Mouse (Mus musculus) monocyte, adult 2 months (primary cell): ENCODE data around the gene Dlg2.

Experiments used
- DNase-seq, 2 experiments: peaks; one replicate each; pipeline ENCODE4 v3.0.0; 2022; ENCODE audit warnings: low spot score in 2 of 2, low read depth in 1 of 2

Dlg2 gene

GRCm38 (mm10) chr7:91440326-91440725, 963.9 kb downstream of the Dlg2 start:
- DNase-seq: no peak

GRCm38 (mm10) chr7:91442447-91443376, 966.2 kb downstream of the Dlg2 start:
- no peak for DNase-seq

- no peak for DNase-seq
Measured at GRCm38 (mm10) chr7:91443377-91443714, 966.9 kb downstream of the Dlg2 start.

DNA sequence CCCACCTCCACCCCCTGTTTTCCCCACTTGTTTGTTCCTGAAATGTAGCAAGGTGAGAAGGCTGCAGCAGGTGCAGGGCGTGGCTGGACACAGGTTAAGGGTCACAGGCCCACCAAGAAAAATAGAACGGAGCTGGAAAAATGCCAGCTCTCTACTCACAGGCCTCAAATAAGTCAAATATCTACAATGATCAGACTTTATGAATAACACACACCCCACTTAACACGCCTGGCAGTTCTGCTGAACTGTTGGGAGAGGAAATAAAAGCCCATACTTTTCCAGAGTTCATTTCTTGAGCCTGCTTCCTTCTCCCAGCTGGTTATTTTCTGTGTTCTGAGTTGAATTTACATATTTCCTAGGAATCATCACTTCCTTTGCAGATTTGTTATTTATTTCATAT, 967.4 kb downstream of the Dlg2 start:
- no peak for DNase-seq

- DNase-seq: no peak
Measured at GRCm38 (mm10) chr7:91444728-91445127, 968.3 kb downstream of the Dlg2 start.

DNA sequence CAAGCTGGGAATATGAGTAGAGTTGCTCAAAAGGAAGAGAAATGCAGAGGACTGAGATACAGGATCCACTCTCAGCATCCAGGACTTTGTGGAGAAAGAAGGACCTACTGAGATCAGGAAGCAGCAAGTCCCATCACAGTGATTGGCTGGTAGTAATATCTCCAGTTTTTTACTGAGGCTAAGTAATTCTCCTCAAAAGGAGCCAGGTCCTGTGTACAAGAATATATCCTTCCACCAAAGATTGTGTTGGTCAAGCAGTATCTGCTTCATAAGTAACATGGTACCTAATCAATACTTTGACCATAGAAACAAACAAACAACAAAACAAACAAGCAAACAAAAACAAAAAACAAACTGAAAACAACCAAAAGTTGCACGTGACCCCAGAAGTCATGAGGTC, 980.3 kb downstream of the Dlg2 start:
- DNase-seq: no peak

DNA sequence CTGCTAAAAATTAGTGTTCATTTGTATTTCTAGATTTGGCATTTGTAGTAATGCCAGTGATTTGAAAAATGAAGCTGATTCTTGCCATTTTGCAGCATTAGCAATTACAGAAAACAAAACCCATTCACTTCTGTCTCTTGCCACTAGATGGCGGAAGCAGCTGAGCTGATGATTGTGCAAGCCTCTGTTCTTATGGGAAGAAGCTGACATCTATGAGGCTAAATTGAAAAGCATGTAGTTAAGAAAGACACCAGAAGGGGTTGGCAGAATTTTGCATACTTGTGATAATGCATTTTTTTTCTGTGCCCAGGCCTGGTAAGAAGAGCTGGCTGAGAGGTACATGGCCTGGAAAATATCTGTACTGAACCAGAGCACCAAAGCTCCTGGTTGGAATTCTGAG, 980.7 kb downstream of the Dlg2 start:
- no peak for DNase-seq

GRCm38 (mm10) chr7:91461352-91461751, 984.9 kb downstream of the Dlg2 start:
- no peak for DNase-seq

DNA sequence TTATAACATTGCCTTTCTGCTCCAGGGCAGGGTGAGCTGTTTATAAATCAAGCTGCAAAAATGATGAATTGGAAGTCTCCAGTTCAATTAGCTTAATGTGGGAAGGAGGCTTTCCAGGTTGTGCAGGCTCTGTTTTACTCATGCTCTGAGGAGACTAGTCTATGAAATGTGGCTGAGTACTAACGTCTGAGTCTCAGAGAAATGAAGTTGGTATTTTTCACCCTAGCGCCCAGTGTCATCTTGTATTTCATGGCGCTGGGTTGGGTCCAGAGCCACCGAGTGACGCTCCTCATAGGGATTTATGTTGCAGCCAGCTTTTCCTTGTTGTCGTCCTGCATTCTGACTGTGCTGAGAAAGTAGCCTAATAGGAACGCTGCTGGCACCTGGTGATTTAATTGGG, 986.8 kb downstream of the Dlg2 start:
- DNase-seq: no peak

DNA sequence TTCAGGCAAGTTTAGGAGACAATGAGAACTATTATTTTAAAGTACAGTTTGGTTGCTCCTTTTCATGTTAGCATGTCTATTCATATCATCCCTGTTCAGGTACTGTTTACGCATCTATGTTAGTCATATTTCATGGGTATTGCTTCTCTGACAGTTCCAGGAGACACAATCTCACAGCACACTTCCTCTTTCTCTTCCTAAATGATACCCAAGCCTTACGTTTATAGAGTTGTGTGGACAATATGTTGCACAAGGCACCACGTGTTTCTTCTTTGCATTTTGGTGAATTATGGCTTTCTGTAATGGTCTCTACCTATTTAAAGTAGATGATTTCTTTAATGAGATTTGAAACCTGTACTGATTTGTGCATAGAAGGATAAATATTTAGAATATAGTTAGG, 990.6 kb downstream of the Dlg2 start:
- DNase-seq: no peak

GRCm38 (mm10) chr7:91479145-91479544, 1002.7 kb downstream of the Dlg2 start:
- no peak for DNase-seq

GRCm38 (mm10) chr7:91481574-91482197, 1005.2 kb downstream of the Dlg2 start:
- no peak for DNase-seq

- no peak for DNase-seq
Measured at GRCm38 (mm10) chr7:91493234-91493633, 1016.8 kb downstream of the Dlg2 start.

GRCm38 (mm10) chr7:91495526-91495925, 1019.1 kb downstream of the Dlg2 start:
- DNase-seq: no peak

GRCm38 (mm10) chr7:91511119-91511518, 1034.6 kb downstream of the Dlg2 start:
- no peak for DNase-seq

- DNase-seq: no peak
Measured at GRCm38 (mm10) chr7:91514445-91514844, 1038.0 kb downstream of the Dlg2 start.

DNA sequence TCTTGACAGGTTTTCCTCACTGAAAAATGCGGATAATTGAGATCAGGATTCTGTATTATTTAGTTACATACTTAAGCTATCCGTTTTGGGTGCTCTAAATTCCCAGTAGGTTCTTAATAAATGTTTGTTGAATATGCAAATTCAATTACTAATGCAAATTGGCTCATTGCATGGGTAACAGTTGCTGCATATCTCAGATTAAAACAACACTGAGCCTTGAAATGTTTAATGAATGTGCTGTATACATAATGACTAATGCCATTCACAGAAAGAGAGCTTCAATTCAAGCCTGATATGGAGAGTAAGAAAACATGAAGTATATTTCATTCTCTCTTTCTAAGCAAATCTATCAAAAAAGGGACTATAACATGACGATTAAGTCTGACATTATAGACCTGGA, 1039.8 kb downstream of the Dlg2 start:
- no peak for DNase-seq

DNA sequence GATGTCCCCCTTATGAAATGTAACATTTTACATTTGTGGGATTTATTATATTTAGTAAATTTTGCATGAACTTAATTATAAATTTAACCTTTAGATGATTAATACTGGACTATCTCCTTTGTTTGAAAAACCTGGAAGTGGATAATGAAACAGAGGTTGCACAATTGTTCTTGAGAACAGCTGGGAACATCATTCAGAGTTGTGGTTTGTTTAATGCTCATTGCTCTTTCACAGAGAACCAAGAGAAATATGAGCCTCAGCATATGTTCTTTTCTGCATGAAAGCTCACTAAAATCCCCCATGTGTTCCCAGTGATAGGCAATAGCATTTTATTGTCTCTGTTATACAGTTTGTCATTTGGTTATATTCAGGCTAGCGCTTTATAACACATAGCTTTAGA, 1049.4 kb downstream of the Dlg2 start:
- DNase-seq: no peak

- no peak for DNase-seq
Measured at GRCm38 (mm10) chr7:91542597-91543285, 1066.3 kb downstream of the Dlg2 start.

DNA sequence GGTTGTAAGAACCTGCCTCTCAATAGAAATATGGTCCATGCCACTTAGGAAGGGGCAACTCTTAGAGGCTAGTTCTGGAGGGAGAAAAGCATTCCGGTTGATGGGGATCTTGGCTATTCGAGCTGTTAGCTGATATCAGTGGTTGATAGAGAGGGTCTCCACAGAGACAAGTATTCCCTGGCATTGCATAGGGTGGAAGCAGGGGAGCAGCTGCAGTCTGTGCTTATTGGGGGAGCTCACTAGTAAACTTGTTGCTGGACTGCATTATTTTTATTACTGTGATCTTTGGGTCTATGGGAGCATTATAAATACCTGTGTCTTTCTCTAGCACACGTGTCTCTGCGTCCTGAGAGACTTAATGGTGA, 1066.8 kb downstream of the Dlg2 start:
- no peak for DNase-seq

- no peak for DNase-seq
Measured at GRCm38 (mm10) chr7:91544600-91544999, 1068.1 kb downstream of the Dlg2 start.

DNA sequence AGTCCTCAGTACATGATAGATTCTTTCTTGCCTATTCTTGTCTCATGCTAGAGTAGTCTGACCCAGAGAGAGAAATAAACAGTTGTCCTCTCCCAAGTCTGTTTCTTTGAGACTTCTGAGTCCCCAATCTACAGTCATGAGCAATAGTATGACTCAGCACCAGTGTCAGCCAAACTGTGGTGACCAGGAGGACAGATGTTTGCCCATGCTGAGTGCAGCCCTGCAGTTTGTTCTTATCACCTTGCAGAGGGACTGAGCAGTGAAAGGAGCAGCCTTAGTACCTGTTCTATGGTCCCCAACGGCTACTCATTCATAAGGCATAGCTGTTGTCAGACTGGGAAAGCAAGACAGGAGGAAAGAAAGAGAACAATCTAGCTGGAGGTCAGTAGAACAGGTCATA, 1072.3 kb downstream of the Dlg2 start:
- no peak for DNase-seq
